Mouse (Mus musculus) retina, adult 2 months (tissue): Measurements from ENCODE around the gene Slc25a47.
A peak's percentile ranks its signal among the peaks of the same experiment; 100 is the strongest.

Experiments
- DNase-seq: peaks from one replicate; pipeline ENCODE4 v3.0.0-alpha.2; 2012; ENCODE audit warnings: low read depth, low spot score

The Slc25a47 gene

GRCm38 (mm10) chr12:108857589-108858184 is 21.8 kb downstream of the Slc25a47 start:
- no peak for DNase-seq

DNA sequence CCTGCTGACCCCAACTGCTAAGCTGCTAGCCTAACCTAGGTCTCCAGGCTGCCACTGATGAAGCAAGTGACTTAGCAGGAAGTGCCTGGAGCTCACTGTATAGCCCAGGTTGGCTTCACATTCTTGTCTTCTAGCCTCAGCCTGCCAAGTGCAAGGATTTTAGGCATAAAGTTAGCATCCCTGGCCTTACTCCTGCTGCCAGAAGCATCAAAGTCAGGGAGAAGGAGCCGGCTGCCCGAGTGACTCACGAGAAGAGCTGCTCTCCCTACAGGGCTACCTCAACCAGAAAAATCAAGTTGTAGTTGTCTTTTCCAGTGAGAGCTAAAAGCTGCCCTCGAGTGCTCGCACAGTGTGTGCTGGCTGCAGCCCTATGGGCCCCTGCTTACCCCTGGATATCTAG is 22.6 kb downstream of the Slc25a47 start:
- no peak for DNase-seq

DNA sequence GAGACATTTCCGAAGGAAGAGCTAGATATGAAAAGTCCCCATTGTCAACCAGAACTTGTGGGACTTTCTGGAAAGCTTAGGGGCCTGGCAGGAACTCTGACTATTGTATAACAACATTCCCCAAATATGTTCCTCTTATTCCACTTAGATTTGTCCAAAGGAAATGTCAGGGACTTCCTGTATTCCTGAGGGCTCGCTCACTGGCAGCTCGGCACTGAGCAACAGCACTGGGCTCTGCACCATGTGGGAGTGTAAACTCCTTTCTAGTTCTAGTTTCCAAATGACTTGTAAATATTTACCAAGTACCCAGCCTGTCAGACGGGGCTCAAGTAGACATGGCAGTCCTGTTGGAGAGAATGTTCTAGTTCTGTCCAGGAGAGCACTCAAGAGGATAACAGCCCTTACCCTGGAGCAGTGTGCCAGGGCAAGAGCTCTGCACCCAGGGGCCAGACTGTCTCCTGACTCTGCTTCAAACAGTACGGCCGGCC is 29.2 kb downstream of the Slc25a47 start:
- no peak for DNase-seq

GRCm38 (mm10) chr12:108869575-108869974 is 33.7 kb downstream of the Slc25a47 start:
- no peak for DNase-seq

DNA sequence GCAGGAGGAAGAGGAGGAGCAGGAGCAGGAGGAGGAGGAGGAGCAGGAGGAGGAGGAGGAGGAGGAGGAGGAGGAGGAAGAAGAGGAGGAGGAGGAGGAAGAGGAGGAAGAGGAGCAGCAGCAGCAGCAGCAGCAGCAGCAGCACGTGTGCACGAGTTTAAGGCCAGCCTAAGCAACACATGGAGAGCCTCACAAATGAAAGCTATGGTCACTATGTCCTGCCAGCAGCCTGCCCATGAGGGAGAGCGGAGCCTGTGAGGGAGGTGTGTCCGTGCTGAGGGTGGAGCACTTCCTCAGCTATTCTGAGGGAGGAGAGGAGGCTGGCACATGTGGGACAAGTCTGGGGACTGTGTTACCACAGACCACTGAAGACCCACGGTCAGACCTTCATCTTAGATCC is 37.3 kb downstream of the Slc25a47 start:
- no peak for DNase-seq

- no peak for DNase-seq
These were observed 43.3 kb downstream of the Slc25a47 start for GRCm38 (mm10) chr12:108879138-108879537.

DNA sequence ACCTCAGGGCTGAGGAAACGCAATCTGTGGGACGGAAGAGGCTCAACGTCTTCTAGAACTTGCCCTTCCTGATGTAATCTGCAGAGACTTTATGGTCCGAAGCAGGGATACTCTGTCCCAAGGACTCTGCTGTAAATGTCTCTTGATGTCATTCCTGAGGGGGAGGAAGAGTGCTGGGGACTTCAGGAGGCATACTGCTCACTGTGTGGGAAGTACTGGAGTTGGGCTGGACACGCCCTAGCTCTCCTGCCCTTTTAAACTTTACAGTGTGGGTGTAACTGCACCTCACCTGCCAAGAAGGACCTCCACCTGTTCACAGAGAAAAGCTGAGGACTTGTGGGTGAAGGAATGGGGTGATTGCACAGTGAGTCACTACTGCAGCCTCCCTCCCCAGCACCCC is 44.8 kb downstream of the Slc25a47 start:
- DNase-seq = no peak

- no peak for DNase-seq
These were observed 45.3 kb downstream of the Slc25a47 start for GRCm38 (mm10) chr12:108881192-108881591.

- DNase-seq = no peak
These were observed 46.9 kb downstream of the Slc25a47 start for GRCm38 (mm10) chr12:108882776-108883175.

DNA sequence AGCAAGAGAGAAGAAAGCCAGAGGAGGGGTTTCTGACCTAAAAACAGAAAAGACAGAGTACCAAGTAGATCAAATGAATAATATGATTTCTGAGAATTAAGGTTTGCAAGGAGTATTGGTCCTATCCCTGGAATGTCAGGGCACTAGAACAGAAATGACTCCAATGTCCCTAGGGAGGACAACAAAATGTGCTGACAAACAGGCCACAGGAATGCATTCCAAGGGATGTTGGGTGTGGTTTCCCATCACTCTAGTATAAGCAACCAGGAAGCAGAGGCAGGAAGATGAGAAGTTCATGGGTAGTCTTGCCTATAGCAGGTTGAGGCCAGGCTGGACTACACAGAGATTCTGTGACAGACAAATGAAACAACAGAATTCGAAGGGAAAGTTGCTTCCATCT is 50.1 kb downstream of the Slc25a47 start:
- DNase-seq = no peak

GRCm38 (mm10) chr12:108887077-108887476 is 51.2 kb downstream of the Slc25a47 start:
- no peak for DNase-seq

- no peak for DNase-seq
These were observed 52.8 kb downstream of the Slc25a47 start for GRCm38 (mm10) chr12:108888632-108889031.

DNA sequence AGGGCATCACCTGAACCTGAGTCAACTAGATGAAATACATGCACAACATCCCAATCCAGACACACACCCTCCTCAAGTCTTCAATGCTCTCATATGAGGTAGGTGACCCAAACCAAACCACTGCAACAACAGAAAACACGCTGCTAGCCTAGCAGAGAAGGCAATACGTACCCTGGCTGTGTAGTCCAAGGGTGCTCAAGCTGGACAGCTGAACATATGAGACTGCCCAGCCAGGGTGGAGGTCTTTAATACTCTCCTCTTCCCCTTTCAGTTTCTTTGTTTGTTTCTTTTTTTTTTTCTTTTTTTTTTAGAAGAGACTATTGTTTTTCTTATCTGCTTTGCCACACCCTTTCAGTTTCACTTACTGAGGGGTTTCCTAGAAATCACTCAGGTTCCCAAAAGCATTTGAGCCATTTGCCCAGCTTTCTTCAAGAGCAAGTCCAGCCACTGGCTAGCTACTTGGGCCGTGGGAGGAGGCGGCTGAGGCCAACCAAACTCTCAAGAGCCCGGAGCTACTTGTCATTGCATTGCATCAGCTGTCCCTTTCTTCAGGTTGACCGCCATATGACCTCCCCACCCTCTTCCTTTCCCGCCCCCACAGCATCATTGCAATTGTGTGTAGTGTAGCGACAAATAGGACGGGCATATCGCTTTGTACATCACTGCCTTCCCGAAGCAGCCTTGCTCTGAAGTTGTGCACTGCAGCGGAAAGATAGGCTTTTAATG is 57.3 kb downstream of the Slc25a47 start, which contains the start of gene Wdr25:
Wdr25 (plus strand) TSS at position 643 of the 726 bp plus-strand sequence.
- DNase-seq = no peak

DNA sequence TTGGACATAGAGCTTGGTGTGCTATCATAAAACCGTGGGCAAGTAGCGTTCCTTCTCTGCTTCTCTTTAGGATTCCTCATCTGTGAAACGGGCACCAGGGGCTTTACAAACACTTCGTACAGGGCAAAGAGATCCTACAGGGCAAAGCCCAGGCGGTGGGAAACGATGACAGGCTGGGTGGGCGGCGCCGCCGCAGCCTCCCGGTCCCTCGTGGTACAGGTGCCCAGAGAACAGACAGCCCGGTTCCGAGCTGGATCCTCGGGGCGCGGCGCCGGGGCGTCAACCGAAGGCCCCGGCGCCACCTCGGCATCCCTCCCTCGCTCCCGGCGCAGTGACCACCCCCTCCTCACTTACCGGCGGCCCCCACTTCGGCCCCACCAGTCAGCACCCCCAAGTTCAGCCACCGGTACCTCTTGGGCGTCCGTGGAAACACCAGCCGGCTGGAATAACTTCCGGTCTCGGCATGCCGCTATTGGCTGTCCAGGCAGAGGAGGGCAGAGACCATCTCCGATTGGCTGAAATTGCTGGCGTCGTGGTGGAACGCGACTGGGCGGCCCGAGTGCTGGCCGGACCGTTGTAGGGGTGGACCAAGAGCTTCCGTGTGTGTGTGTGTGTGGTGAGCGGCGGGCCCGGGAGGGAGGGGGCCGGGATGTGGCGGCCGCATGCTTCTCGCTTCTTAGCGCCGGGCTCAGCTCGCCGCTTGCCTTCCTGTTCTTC is 58.0 kb downstream of the Slc25a47 start, which contains the start of gene Wars:
Wars (minus strand) TSS at position 460 of the 717 bp plus-strand sequence.
- peak; percentile 93 for DNase-seq

GRCm38 (mm10) chr12:108894432-108894816 is 58.6 kb downstream of the Slc25a47 start:
- no peak for DNase-seq

- DNase-seq = no peak
These were observed 60.2 kb downstream of the Slc25a47 start for GRCm38 (mm10) chr12:108896006-108896405.

- no peak for DNase-seq
These were observed 65.5 kb downstream of the Slc25a47 start for GRCm38 (mm10) chr12:108901346-108901745.

DNA sequence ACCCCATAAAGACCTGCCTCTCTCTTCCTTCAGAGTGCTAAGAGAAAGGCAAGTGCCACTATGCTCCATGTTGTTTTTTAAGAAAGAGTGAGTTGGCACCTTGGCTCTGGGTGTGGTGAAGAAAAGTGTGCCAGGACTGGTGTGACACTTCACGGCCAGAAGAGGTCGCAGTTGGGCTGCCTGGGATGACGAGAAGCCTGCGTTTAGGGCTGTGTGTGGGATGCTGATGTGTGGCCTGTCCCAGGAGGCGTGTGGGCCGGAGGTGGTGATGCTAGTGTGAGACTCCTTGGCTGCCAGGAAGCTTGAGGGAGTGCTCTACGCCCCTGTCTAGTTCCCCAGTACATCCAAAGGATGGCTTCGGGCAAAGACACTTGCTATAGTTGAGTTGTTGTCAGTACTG is 67.1 kb downstream of the Slc25a47 start:
- no peak for DNase-seq

DNA sequence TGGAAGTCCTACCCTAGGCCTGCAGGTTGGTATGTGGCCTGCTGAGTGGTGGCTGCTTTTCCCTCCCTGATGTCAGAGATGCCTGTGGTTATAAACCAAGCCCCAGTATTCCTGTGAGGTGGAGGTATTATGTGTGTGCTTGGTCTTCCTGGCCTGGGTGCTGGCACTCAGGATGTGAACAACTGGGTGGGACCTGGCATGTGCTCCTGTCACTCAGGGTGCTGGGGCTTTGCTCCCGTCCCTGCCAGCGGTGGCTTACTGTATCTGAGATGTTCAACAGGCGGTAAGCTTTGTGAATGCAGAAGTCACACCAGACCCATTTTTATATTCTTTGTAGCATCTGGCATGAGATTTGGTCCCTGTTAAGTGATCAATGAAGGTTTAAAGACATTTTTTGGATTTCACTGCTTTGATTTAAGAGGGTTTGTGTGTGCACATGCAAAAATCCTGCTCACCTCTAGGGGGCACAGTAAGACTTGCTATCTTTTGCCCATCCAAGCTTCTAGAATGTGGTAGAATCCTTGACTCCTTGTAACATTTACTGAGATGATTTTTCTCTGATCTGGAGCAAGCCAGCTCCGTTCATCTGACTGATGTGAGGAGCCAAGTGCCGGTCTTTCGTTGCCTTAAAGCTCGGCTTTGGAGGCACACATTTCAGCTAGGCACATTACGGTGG is 67.9 kb downstream of the Slc25a47 start:
- no peak for DNase-seq

- no peak for DNase-seq
These were observed 68.4 kb downstream of the Slc25a47 start for GRCm38 (mm10) chr12:108904276-108904653.

GRCm38 (mm10) chr12:108905620-108906302 is 69.9 kb downstream of the Slc25a47 start:
- DNase-seq = no peak
